Mouse (Mus musculus) left cerebral cortex, postnatal 25 days (tissue): ENCODE data around the gene Elmo1. TPM values are rescaled to one million over a fixed set of nuclear protein-coding genes. Genes with fewer than 3 reads are reported as not detected.

Experiments used
- DNase-seq, 2 experiments: peaks; one replicate each; pipeline ENCODE4 v3.0.0; 2022; ENCODE audit warnings: low spot score in 2 of 2, mixed read lengths in 1 of 2
- intact Hi-C: fragments of 180-260 bp; cut with DNase I; formaldehyde crosslinking; loops from one replicate; pipeline ENCODE4 v1.15.1; 2025
- total RNA-seq, 2 experiments: library from RNA; stranded (reverse); gene quantifications; 2 replicates each; pipeline ENCODE4 v1.2.3; 2021

Gene Elmo1
- total RNA-seq, 2 experiments from 2014 or later, result 58.4 to 67.7 TPM

DNA sequence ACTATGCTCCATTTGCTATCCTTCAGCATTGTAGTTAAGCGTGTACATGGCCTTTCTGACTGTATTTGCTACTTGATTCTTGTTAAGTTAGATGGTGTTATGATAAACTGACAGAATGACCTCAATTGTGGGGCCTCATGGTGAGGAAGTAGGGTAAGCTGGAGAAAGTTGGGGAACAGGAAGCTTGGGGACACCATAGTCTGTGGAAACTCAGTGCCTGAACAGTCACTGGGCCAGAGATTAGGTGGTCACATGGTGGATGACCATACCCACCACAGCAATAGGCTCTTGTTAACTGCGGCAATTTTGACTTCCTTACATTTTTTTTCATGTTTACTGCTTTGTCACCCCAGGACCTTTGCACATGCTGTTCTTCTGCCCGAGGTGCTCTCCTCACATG, 1.9 kb downstream of the Elmo1 start:
- intact Hi-C loops, result loop anchor here (5.0 kb wide), 3 partner anchors 55 to 180 kb away; no protein-coding TSS in a partner anchor

DNA sequence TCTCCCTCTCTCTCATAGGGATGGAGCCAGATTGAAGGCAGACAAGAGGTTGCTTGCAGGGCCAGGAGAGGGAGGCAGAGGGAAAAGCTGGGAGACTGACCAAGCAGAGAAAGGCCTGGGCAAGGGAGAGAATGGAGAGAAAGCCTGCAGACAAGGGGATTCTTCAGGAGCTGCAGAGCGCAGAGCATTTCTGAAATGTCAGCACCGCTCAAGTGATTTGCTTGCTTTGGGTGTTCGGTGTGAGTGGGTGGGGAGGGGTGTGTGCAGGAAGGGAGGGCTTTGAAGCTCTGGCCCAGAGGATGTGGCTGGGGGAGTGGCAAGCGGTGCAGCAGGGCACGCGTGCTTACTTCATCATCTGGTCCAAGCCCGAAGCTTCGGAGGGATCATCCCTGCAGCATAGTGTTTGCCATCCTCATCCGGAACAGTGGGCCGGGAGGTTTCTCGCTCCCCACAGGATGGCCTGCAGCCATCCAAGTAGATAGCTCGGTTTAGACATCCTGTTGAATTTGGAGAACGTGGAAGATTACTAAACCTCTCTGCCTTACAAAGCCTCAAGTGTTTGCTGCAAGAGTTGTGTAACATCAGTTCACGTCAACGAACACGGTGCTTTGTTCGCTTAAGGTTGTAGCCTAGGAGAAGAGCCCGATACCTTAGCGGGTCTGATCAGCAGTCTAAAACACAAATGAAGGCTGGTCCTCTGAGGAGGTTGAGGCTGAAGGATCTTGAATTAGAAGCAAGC, 3.1 kb downstream of the Elmo1 start:
- DNase-seq, result peak in 1 of 2 experiments; percentile 28
- intact Hi-C loops, result loop anchor here (5.0 kb wide), 3 partner anchors 56 to 179 kb away; no protein-coding TSS in a partner anchor

More for the DNA sequence above, 1.9 kb downstream of the Elmo1 start:
- no peak for DNase-seq

DNA sequence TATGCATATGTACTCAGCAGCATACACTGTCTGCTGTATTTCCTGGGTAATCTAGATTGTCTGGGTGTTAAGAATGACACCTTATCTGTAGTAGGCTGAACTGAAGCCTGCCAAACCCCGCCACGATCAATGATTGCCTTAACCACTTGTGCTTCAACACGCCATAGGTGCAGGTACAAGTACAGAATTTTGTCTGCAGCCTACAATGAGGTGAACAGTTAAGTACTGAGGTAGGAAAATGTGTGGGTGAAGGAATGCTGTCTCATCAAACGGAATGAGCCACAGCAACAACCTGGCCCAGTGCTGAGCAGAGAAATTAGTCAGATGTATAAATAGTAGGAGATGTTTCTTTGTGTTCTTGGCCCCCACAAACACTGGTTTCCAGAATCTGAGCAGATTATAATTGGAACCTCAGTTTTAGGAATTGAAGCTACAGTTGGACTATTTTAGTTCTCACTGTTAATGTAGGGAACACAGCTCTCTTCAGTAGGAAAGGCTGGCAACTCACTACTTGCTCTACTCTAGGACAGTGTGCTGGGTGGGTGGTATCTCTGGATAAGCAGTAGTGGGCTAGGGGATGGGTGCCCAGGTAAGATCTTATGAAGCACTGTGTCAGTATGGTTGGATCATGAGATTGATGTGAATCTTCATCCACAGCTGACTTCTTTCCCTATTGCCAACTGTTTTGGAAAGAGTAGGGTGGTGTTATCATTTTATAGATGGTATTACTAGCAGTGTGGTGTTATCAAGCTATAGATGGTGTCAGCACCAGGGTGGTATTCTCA, 4.7 kb downstream of the Elmo1 start:
- intact Hi-C loops, result loop anchor here (5.0 kb wide), 3 partner anchors 58 to 177 kb away; no protein-coding TSS in a partner anchor
- DNase-seq, result peak; percentile 40 to 76

DNA sequence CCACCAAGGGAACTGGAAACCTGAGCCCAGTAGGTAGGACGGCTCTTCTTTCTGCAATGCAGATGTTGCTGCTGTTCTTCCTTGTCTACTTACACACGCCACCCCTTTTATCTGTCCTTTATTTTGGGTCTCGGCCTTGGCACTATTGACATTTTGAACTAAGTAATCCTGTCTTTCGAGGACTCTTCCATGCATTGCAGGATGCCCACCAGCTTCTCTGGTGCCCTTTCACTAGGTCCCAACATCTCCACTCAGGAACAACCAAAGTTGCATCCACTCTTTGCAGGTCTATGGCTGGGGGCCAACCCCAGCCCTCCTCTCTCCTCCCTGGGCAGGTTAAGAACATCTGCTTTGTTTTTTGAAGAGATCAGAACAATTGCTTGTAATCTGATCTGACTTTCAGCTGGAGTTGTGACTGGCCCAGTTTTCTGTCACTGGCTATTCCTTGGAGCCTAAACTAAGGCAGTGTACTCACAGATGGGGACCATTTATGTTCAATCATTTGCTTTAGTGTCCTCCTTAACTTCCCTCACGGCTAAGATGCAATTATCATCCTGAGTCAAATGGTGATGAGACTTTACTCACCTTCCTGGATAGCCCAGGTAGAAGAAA, 6.7 kb downstream of the Elmo1 start:
- no peak for DNase-seq
- intact Hi-C loops, result no loop called here

DNA sequence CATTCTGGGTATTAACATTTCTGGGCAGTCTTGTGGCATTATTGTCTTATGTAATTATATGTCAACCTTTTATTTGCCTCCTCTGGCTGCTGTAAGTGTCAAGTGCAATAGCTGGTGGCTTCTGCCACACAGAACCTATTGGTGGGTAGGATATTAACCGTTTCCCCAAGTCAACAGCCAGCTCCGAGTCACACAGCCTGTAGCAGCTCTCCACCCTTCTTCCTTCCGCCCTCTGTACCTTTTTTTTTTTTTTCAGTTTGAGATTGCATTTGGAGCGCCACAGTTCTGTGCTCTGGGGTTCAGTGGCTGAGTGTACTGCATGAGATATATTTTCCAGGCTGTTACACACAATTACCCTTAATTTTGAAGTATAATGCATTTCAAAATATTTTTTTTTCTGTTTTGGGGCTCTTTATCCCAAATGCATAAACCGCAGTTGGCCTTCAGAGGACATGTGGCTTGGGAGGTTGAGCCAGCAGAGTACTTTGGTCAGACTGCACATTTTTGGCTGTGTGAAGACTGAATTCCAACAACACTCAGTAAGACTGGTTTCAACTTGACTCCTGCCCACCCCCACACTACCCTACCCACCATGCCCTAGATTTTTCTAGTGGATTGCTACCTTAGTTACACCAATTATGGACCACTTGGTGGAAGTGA, 7.7 kb downstream of the Elmo1 start:
- no peak for DNase-seq
- intact Hi-C loops, result no loop called here

DNA sequence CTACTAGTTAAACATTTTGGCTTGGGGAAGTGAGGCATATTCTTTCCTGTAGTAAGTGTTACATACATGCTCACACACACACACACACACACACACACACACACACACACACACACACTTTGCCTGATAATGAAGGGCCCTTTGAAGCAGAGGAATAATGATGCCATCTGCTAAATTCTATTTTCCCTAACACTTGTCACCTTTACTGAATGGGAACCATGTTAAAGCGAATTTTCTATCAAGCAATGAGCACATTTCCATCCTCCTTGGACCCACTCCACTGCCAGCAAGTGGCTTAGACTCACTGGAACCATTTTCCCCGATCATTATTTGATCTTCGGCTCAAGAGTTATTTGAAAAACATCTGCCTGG, 8.2 kb downstream of the Elmo1 start:
- intact Hi-C loops, result no loop called here

DNA sequence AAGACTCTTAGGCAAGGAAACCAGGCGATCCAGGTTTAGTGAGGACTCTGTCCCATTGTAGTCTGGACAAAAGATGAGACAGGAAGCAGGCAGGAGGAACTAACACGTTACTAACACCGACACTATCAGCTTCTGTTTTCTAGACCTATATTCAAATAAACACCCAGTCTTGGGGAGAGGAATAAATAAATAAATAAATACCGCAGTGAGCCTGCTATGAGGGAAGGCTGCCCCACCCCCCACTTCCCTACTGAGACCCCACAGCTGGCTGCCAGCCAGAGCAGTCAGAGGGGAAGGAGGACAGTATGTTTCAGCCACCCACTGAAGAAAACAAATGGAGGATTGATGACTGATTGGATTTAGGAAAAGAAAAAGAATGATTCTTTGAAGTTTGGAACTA, 9.2 kb downstream of the Elmo1 start:
- no peak for DNase-seq
- intact Hi-C loops, result no loop called here

More for the DNA sequence above, 8.2 kb downstream of the Elmo1 start:
- no peak for DNase-seq

DNA sequence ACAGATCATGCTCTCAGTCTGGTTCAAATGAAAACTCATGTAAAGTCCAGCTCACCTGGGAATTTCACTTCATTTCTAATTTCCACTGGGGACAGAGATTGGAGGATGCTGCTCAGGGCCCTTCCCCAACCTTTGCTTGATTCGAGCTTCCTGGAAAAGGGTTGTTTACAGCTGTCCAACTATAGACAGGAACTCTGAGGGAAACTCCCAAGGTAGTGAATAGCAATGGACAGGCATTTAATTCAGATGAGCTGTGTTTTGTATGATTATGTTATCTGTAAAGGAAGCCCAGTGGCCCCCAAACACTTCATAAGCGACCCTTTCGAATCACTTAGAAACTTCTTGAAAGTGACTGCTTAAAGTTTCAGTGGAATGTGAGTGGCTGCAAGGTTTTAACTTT, 10.0 kb downstream of the Elmo1 start:
- intact Hi-C loops, result no loop called here
- DNase-seq, result no peak

DNA sequence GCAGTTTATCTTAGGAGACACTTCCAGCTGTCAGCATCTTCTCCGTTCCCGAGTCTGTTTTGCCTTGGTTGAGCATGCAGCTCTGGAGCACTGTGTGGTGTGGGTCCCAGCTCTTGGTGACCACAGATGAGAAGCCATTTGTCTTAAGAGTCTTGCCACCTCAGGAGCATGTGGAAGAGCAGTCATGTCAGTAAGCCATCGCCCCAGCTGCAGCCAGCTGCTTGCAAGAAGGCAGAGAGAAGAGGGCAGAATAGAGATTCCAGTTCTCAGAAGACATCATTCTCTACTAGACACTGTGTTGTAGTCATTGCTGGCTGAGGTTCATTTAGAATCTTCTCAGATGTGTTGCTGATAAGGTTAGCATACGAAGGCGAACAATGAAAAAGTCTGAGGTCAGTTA, 11.3 kb downstream of the Elmo1 start:
- no peak for DNase-seq
- intact Hi-C loops, result no loop called here

DNA sequence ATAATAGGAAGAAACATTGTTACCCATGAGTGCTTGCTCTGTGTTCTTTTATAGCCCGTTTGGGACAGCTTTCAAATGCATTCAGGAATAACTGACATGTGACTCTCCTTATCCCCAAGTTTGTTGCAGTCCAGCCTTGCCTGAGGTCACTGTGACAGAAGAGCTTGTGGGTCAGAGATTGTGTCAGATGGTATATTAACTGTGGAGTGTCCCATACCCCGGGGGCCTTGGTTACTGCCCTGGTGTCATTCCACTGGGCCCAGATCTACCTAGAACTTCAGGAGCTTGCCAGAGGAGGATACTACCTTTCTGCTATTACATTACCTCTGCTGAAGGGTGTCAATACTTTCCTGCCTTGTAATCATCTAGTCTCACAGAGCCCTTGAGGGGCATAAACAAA, 14.4 kb downstream of the Elmo1 start:
- intact Hi-C loops, result no loop called here
- no peak for DNase-seq

DNA sequence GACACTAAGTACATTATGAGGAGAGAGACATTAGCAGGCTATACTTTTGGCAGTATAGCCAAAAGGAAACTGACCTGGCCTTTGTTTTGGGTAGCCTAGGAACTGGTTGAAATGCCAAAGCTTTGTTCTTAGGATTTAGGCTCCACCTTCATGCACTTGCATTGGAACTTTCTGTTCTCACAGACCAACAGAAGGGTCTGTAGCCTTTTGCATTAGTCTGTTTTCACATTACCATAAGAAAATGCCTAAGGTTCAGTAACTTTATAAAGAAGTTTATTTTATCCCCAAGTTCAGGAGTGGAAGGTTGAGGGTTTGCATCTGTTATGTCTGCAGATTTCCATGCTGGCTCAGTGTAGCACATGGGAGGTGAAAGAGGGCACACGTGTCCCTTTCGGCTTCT, 15.6 kb downstream of the Elmo1 start:
- intact Hi-C loops, result no loop called here
- DNase-seq, result no peak

DNA sequence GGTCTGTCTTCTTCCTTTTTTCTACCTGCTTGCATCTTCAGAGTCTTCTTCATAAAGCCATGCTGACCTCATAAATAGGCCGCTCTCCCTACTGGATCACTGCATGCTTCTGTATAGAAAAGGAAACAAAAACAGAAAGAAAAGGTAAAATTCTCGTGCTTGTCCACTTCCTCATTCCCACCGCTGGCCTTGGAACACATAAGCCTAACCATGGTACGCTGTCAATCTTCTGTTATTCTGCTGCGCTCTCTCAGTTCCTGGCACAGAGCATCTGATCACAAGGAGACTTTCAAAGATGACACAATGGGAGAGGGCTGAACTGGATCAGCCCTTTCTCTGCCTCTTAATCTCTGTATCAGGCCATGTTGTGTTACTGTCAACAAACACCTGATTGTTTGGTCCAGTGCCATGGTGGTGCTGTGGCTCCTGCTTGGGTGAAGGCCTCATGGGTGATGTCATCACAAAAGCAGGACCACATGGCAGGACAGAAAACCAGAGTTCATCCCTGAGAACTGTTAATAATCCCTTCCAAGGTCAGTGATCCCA, 17.6 kb downstream of the Elmo1 start:
- intact Hi-C loops, result no loop called here
- no peak for DNase-seq

DNA sequence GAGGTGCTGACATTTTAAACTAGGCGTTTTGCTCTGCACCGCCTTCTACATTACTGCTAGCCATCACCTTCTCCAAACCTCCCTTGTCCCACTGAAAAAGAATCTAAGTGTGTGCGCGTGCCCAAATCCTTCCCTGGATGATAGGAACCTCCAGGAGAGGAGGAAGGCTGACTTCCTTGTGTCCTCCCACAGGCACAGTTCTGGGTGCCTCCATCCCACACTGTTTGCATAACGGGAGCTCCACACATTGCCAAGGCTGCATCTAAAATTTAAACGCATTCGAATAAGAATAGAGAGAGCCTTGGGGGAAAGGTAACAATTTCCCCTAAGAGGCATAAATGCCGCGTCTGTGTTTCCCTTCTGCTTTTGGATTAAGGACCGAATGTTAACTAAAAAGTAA, 18.6 kb downstream of the Elmo1 start:
- intact Hi-C loops, result no loop called here
- peak; percentile 34 to 84 for DNase-seq

DNA sequence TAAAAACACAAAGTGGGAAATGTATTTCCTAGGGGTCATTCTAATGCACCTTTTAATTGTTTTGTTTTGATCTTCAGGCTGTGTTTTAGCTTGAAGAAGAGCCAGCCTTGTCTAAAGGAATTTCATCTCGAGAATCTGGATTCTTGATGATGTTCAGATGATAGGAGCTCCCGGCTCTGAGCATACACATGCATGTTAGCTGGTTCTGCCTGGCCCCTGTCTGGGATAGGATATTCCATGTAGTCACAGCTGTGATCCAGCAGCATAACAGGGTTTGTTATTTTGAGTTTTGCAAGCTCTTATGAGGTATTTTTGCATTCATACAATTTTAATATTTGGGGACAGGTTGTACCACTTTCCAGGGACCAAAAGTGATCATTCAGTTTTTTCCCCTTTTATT, 19.1 kb downstream of the Elmo1 start:
- no peak for DNase-seq
- intact Hi-C loops, result no loop called here

DNA sequence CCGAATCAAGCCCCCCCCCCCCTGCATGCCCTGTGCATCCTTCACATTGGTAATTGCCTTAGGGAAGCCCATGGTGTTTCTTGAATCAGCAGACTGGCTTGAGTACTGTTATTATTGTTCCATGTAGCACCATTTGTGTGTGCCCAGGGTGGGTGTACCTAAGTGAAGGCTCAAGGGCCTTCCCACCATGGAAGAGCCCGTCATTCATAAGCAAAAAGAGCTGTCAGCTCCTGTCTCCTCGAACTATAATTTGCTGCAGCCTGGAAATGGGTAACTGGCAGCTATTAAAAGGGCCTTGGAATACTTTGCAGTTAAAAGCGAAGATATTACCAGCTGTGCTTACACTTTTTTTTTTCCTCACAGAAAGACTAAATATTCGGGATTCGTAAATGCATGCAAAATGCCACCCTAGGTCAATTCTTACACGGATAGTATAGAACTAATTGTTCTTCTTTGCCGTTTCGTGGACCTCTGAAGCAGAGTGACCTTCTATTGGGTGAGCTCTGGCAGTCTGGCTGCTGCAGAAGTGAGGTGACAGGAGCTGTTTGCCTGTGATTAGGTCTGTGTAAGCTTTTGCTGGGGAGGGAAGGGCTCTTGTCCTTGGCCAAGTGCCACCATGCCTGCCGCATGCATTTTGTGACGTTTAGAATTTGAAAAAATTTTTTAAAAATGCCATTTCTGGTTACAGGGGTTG, 19.7 kb downstream of the Elmo1 start:
- intact Hi-C loops, result no loop called here
- DNase-seq, result no peak

DNA sequence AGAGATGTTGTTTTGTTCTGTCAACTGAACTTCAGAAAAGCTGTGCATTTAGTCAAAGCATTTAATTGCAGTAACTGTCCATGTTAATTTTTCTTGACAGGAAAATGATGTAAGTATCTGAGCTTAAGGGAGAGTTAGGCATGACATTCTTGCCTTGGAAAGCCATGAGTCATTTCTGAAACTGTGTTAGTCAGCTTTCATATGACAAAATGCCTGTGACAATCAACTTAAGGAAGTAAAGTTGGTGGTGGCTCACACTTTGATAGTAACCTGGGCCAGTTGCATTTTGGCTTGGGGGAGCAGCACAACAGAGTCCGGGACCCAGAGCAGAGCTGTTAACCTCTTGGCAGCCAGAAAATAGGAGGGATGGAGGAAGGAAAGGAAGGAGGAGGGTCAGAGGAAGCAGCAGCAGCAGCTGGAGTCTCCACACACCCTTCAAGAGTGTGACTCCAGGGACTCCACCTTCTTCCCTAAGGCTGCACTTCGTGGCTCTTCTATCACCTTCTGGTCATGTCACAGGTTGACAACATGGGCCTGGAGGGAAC, 20.9 kb downstream of the Elmo1 start:
- intact Hi-C loops, result no loop called here

DNA sequence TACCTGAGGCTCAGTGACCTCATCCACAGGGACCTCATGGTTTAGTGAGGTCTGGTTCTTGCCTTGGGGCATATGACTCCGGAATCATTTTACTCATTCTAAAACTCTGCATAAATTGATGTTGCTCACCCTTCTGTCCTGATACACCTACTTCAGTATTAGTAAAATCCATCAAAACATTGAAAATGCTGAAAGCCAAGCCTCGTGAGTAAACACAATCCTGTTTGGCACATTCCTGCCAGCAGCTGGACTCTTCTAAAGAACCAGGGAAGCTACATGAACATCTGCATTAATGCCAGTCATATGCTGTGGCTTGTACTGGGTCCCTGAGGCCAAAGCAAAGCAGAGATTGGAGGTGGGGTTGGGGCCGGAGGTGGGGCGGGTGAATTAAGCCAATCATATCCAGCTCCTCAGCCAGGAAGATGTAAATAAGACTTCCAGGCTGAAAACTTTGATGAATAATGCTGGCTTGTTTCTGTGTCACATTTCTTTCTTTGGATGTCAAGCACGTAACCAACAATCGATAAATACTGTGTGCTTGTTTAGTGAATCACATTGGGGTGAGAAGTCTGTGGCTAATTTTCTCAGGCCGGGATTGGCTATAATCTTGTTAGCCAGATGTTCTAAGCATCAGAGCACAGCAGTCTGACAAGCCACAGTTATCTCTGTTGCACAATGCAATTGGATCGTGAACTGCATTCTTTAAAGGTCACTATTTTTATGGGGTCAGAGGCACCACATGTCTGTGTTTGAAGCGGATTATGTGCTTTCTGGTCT, 24.9 kb downstream of the Elmo1 start:
- intact Hi-C loops, result no loop called here

More for the DNA sequence above, 20.9 kb downstream of the Elmo1 start:
- DNase-seq, result no peak

DNA sequence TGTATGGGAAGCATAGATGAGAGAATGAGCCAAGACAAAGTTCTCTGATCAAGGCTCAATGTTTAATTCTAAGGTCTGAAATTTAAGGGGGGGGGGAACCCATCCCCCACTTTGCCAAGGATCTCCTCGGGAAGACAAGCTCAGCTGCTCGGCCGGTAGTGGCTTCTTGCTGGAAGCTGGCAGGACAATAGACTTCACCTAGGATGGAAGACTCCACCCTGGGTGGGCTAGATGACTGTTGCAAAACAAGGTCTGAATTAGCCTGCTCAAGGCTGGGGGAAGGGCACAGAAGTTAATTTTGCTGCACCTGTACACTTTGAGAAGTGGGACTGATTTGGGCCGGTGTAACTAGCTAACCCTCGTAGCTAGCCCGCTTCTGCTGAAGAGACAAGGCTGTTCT, 25.6 kb downstream of the Elmo1 start:
- intact Hi-C loops, result no loop called here
- no peak for DNase-seq

More for the DNA sequence above, 24.9 kb downstream of the Elmo1 start:
- no peak for DNase-seq
